Mouse (Mus musculus): ENCODE data around the gene Zfc3h1. TPM values are rescaled to one million over a fixed set of nuclear protein-coding genes. Genes with fewer than 3 reads are reported as not detected.

Gene Zfc3h1
- polyA plus RNA-seq (2012; rRNA removed; ENCODE audit: low replicate concordance): 29.0 and 29.5 TPM in 2 replicates

DNA sequence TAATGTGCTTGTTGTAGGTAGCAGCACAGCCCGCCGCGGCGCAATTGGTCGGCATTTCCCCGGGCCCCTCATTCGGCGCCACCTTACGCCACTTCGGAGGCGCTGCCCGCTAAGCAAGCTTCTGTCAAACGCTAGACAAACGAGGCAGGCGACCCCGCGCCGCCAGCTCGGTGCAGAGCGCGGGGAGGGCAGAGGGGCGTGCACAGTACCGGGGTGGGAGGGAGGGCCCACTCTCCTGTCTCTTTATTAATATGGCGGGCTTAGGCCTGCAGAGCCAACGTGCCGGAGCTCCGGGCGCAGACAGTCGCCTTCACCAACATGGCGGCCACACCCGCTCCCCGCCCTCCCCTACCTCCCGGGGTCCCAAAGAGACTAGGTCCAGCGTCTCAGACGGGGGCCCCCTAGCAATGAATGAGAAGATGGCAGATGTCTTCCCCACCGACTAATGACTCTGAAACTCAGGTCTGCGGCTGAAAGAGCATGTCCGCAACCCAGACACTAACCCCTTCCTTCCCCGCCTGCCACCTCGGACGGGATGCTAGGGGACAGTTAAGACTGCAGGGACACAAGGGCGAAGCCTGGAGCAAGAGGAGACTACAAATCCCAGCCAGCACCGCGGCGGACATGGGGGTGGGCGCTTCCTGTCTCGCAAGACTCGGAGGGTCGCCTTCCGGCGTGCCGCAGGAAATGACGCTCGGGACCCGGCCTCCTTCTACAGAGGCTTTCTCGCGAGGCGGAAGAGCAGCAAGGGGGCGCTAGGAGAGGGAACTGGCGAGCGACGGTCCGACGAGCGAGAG, at the start of gene Zfc3h1, which contains the start of gene Thap2:
Gene Zfc3h1, plus strand, starts transcription at position 739 of the 797 bp plus-strand sequence.
Gene Thap2, minus strand, starts transcription at position 223 of the 797 bp plus-strand sequence.

DNA sequence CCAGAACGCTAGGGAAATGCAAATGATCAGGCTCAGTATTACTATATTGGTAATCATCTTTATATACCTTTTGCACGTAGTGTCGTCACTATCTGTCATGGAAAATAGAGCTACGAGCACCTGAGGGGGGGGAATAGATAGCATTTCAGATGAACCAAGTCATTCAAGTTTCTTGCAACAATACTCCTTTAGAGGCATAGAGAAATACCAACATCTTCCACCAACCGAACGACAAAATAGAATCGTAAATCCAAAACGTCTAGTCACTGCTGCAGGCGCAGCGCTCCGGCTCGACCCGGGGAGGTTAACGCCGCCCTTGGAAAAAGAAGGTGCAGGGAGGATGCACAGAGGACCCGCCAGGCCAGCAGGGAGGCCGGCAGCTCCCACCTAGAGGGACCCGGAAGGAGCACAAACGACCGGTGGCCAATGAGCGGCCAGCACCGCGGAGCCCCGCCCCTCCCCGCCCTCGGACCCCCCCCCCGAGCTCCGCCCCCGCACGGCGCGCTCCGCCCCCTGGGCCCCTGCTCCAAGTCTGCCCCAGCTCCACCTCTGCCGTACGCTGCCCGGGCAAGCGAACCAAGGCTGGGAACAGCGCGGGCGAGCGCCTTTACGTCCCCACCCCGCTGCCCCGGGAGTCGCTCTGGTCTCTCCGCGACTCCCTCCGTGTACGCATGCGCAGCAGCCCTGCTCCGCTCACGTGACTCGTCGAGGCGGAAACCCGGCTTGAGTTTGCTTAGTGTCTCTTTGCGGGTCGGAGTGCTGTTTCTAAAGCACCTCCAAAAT, 22.7 kb upstream of the Zfc3h1 start, which contains the start of gene Tmem19:
Gene Tmem19, minus strand, starts transcription at position 662 of the 783 bp plus-strand sequence.

Other genes with a start within 250 kb of the Zfc3h1 start
- gene Tph2, start 199.9 kb upstream of the Zfc3h1 start, polyA plus RNA-seq (2012; rRNA removed; ENCODE audit: low replicate concordance): 1.3 TPM in 1 of 2 replicates, not detected in the other
- gene Tbc1d15, start 133.5 kb upstream of the Zfc3h1 start, polyA plus RNA-seq (2012; rRNA removed; ENCODE audit: low replicate concordance): 15.4 and 15.8 TPM in 2 replicates
- gene Rab21, start 69.4 kb upstream of the Zfc3h1 start, polyA plus RNA-seq (2012; rRNA removed; ENCODE audit: low replicate concordance): 14.4 and 16.3 TPM in 2 replicates
- gene Tmem19, start 22.5 kb upstream of the Zfc3h1 start, polyA plus RNA-seq (2012; rRNA removed; ENCODE audit: low replicate concordance): 16.1 and 19.3 TPM in 2 replicates
- gene Thap2, start 516 bp upstream of the Zfc3h1 start, polyA plus RNA-seq (2012; rRNA removed; ENCODE audit: low replicate concordance): 5.3 and 5.9 TPM in 2 replicates
- not detected in 2 replicates for gene A930009A15Rik, start 185.0 kb downstream of the Zfc3h1 start, polyA plus RNA-seq (2012; rRNA removed; ENCODE audit: low replicate concordance)
- gene Lgr5, start 202.8 kb downstream of the Zfc3h1 start, polyA plus RNA-seq (2012; rRNA removed; ENCODE audit: low replicate concordance): 0.06 and 5.2 TPM in 2 replicates